Mouse (Mus musculus) stomach, embryonic 14.5 days (tissue): ENCODE results near the gene Carmil3. TPM values are rescaled to one million over a fixed set of nuclear protein-coding genes. Genes with fewer than 3 reads are reported as not detected.

Source experiments
- ATAC-seq: fragments of 200-750 bp; cut with Nextera tagmentation; 2 replicates; pipeline ENCODE4 v1.8.0; 2017; ENCODE audit warnings: low read depth, moderate TSS enrichment; ENCODE audit not compliant: insufficient number of reproducible peaks, insufficient read depth, low FRiP score
- H3K27ac ChIP-seq: fragments of 300-500 bp; sonication (generic); 2 replicates; pipeline ENCODE4 v1.5.1; 2014; ENCODE audit warnings: mild to moderate bottlenecking, low read length, moderate library complexity, mixed read lengths
- H3K27me3 ChIP-seq: fragments of 300-500 bp; sonication (generic); 2 replicates; pipeline ENCODE4 v1.6.1; 2014; ENCODE audit warnings: low read length, control low read depth, mixed read lengths; ENCODE audit not compliant: control insufficient read depth, insufficient read depth
- H3K36me3 ChIP-seq: fragments of 300-500 bp; sonication (generic); 2 replicates; pipeline ENCODE4 v1.6.1; 2014; ENCODE audit warnings: mild to moderate bottlenecking, control low read depth, low read length, moderate library complexity, mixed read lengths; ENCODE audit not compliant: control insufficient read depth, insufficient read depth
- H3K4me1 ChIP-seq: fragments of 300-500 bp; sonication (generic); 2 replicates; pipeline ENCODE4 v1.6.1; 2014; ENCODE audit warnings: low read length, control low read depth, mixed read lengths; ENCODE audit not compliant: control insufficient read depth, insufficient read depth
- H3K4me2 ChIP-seq: fragments of 300-500 bp; sonication (generic); replicated peaks from 2 replicates; pipeline ENCODE4 v1.6.1; 2014; ENCODE audit warnings: low read depth, low read length, control low read depth
- H3K4me3 ChIP-seq: fragments of 300-500 bp; sonication (generic); 2 replicates; pipeline ENCODE4 v1.5.1; 2014; ENCODE audit warnings: low read depth, low read length, control low read depth
- H3K9ac ChIP-seq: fragments of 300-500 bp; sonication (generic); replicated peaks from 2 replicates; pipeline ENCODE4 v1.6.1; 2014; ENCODE audit warnings: low read depth, mild to moderate bottlenecking, control low read depth, low read length, moderate library complexity, mixed read lengths
- H3K9me3 ChIP-seq: fragments of 300-500 bp; sonication (generic); 2 replicates; pipeline ENCODE4 v1.6.1; 2016; ENCODE audit warnings: low read depth, low read length, control low read depth; ENCODE audit not compliant: control insufficient read depth
- WGBS: fragments of 180-500 bp; shearing (Covaris S2); extraction: QIAGEN DNeasy Blood & Tissue Kit; methylation state at CpG from one replicate; pipeline ENCODE4 v1.1.7; 2014; 5-methylcytosine and 5-hydroxymethylcytosine counted together
- polyA plus RNA-seq: library from polyadenylated mRNA; unstranded; fragments of >200 nt; fragmentation: Nextera tagmentation; extraction: Ambion mirVana; gene quantifications from 2 replicates; pipeline ENCODE4 v1.2.1, GENCODE M21; 2014

The Carmil3 gene
- polyA plus RNA-seq, 1 experiment from 2014 or later, result 4.4 TPM

DNA sequence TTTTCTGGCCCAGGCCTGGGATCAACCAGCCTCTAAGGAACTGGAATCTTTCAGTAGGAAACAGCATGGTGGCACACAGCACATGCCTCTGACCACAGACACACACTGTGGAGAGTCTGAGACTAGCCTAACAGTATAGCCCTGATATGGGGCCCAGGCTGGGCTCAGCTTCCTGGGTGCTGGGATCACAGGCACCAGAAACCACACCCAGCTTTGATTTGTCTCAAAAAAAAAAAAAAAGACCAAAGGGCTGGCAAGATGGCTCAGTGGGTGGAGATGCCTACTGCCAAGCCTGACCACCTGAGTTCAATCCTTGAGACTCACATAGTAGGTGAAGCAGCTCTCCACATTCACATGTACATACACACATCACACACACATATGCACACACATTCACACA is 64.2 kb downstream of the Carmil3 start:
- Histone ChIP-seq H3K36me3 (no peaks in the 10 kb centered on the region), H3K27ac (no peak overlapping the region), H3K9me3 (no peaks in the 10 kb centered on the region), H3K9ac (no peak overlapping the region), H3K4me3 (no peak overlapping the region), H3K4me1 (peaks cover 8% of the 10 kb centered on the region; the same call in 1 of the 2 replicates), H3K4me2 (no peak overlapping the region), H3K27me3 (no peaks in the 10 kb centered on the region)
- ATAC-seq, result no peak

DNA sequence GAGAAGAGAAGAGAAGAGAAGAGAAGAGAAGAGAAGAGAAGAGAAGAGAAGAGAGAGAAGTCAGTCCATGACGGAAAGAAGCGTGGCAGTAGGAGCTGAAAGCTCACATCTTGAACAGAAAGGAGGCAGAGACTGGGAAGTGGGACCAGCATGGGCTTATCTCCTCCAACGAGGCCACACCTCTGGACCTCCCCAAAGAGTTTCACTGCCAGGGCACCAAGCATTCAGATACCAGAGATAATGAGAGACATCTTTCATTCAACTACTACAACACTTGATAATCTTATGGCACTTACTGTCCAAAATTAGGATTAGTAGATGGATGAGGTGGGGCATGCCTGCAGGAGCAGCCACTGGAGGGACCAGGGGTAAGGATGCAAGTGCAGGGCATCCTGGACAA is 65.3 kb downstream of the Carmil3 start:
- no peaks in the 10 kb centered on the region for H3K36me3 ChIP-seq
- H3K4me1 ChIP-seq, result peaks cover 8% of the 10 kb centered on the region; the same call in 1 of the 2 replicates
- no peaks in the 10 kb centered on the region for H3K27me3 ChIP-seq
- WGBS, result 81% methylated on average over 3 of the region's 3 CpGs
- H3K4me3 ChIP-seq, result no peak overlapping the region
- no peak overlapping the region for H3K9ac ChIP-seq
- ATAC-seq, result no peak
- no peaks in the 10 kb centered on the region for H3K9me3 ChIP-seq
- H3K27ac ChIP-seq, result no peak overlapping the region
- H3K4me2 ChIP-seq, result no peak overlapping the region

DNA sequence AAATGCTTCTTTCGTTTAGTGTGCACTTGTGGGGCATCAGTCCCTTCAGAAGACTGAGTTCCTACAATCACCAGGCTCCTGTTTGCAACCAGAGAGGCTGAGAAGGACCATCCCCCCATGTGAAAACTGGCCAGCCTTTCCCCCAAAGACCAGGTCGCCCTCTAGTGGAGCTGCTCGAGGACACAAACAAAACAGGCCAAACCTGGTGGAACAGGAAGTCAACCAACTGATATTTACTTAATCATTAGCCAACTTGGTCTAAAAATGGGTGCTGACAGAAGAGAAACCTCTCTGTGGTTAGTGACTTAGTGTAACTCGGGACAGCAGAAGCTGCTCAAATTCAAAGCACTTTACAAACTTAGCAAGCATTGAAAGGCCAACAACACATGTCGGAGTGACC is 66.6 kb downstream of the Carmil3 start:
- WGBS, result 19% methylated on average over 5 of the region's 5 CpGs
- Histone ChIP-seq H3K4me2 (no peak overlapping the region), H3K4me1 (peaks cover 18% of the 10 kb centered on the region), H3K9me3 (no peaks in the 10 kb centered on the region), H3K4me3 (no peak overlapping the region), H3K27ac (peak overlapping the region; percentile 52; the same call in 1 of the 2 replicates), H3K27me3 (no peaks in the 10 kb centered on the region), H3K36me3 (no peaks in the 10 kb centered on the region), H3K9ac (no peak overlapping the region)
- ATAC-seq, result no peak

DNA sequence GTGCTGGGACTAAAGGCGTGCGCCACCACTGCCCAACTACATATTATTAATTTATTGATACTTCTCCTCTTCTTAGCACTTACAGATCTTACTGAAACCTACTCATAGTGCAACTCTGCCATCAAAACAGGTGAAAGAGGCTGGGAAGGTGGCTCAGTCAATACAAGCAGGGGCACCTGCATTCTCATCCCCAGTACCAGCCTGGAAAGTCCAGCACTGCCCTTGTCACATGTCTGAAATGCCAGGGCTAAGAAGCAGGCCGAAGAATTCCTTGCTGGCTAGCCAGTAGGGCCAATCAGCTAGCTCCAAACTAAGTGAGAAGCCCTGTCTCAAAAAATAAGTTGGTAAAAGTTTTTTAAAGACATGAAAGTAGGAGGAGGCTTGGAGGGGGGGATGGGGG is 67.1 kb downstream of the Carmil3 start:
- H3K27me3 ChIP-seq, result no peaks in the 10 kb centered on the region
- ATAC-seq, result no peak
- H3K4me3 ChIP-seq, result no peak overlapping the region
- H3K36me3 ChIP-seq, result no peaks in the 10 kb centered on the region
- peaks cover 20% of the 10 kb centered on the region for H3K4me1 ChIP-seq
- no peak overlapping the region for H3K9ac ChIP-seq
- H3K27ac ChIP-seq, result peak overlapping the region; percentile 52; the same call in 1 of the 2 replicates
- H3K9me3 ChIP-seq, result no peaks in the 10 kb centered on the region
- no peak overlapping the region for H3K4me2 ChIP-seq
- 86% methylated on average over 3 of the region's 3 CpGs for WGBS

Other genes with a start within 250 kb of the Carmil3 start
- 49.7 and 62.4 TPM in 2 replicates for gene Dhrs4, start 11.9 kb upstream of the Carmil3 start, polyA plus RNA-seq
- gene Cpne6, start 19.8 kb downstream of the Carmil3 start, polyA plus RNA-seq, result 0.19 and 0.24 TPM in 2 replicates
- gene Nrl, start 34.3 kb downstream of the Carmil3 start, polyA plus RNA-seq, result not detected in 2 replicates
- gene Pck2, start 49.6 kb downstream of the Carmil3 start, polyA plus RNA-seq, result 43.4 and 44.0 TPM in 2 replicates
- gene Dcaf11, start 69.4 kb downstream of the Carmil3 start, polyA plus RNA-seq, result 67.6 and 69.6 TPM in 2 replicates
- gene A730061H03Rik, start 69.8 kb downstream of the Carmil3 start, polyA plus RNA-seq, result 0.91 and 1.2 TPM in 2 replicates
- gene Fitm1, start 85.0 kb downstream of the Carmil3 start, polyA plus RNA-seq, result 0.61 TPM in 1 of 2 replicates, not detected in the other
- gene Psme1, start 87.5 kb downstream of the Carmil3 start, polyA plus RNA-seq, result 161 and 170 TPM in 2 replicates
- 5.9 and 7.1 TPM in 2 replicates for gene Emc9, start 94.7 kb downstream of the Carmil3 start, polyA plus RNA-seq
- 296 and 307 TPM in 2 replicates for gene Psme2, start 100.5 kb downstream of the Carmil3 start, polyA plus RNA-seq
- gene Rnf31, start 101.1 kb downstream of the Carmil3 start, polyA plus RNA-seq, result 13.2 and 15.1 TPM in 2 replicates
- gene Irf9, start 112.9 kb downstream of the Carmil3 start, polyA plus RNA-seq, result 7.4 and 8.1 TPM in 2 replicates
- 7.1 and 10.9 TPM in 2 replicates for gene Rec8, start 127.4 kb downstream of the Carmil3 start, polyA plus RNA-seq
- gene Ipo4, start 145.3 kb downstream of the Carmil3 start, polyA plus RNA-seq, result 93.6 and 105 TPM in 2 replicates
- gene Gm49378, start 147.2 kb downstream of the Carmil3 start, polyA plus RNA-seq, result 3.7 and 3.9 TPM in 2 replicates
- 109 and 112 TPM in 2 replicates for gene Tm9sf1, start 153.2 kb downstream of the Carmil3 start, polyA plus RNA-seq
- 0.59 and 1.6 TPM in 2 replicates for gene Tssk4, start 159.5 kb downstream of the Carmil3 start, polyA plus RNA-seq
- 54.8 and 55.8 TPM in 2 replicates for gene Mdp1, start 169.9 kb downstream of the Carmil3 start, polyA plus RNA-seq
- gene Gmpr2, start 181.3 kb downstream of the Carmil3 start, polyA plus RNA-seq, result 56.8 and 63.6 TPM in 2 replicates
- gene Nedd8, start 181.5 kb downstream of the Carmil3 start, polyA plus RNA-seq, result 535 and 580 TPM in 2 replicates
- gene Tinf2, start 191.2 kb downstream of the Carmil3 start, polyA plus RNA-seq, result 44.2 and 45.5 TPM in 2 replicates
- 19.5 and 21.3 TPM in 2 replicates for gene Tgm1, start 223.3 kb downstream of the Carmil3 start, polyA plus RNA-seq
- 30.0 and 31.0 TPM in 2 replicates for gene Rabggta, start 231.6 kb downstream of the Carmil3 start, polyA plus RNA-seq